Mouse (Mus musculus) stomach, embryonic 14.5 days (tissue): ENCODE data around the gene Bdkrb1. TPM values are rescaled to one million over a fixed set of nuclear protein-coding genes. Genes with fewer than 3 reads are reported as not detected.

Experiments
- ATAC-seq: fragments of 200-750 bp; cut with Nextera tagmentation; 2 replicates; pipeline ENCODE4 v1.8.0; 2017; ENCODE audit warnings: low read depth, moderate TSS enrichment; ENCODE audit not compliant: insufficient number of reproducible peaks, insufficient read depth, low FRiP score
- H3K27ac ChIP-seq: fragments of 300-500 bp; sonication (generic); 2 replicates; pipeline ENCODE4 v1.5.1; 2014; ENCODE audit warnings: mild to moderate bottlenecking, low read length, moderate library complexity, mixed read lengths
- H3K27me3 ChIP-seq: fragments of 300-500 bp; sonication (generic); 2 replicates; pipeline ENCODE4 v1.6.1; 2014; ENCODE audit warnings: low read length, control low read depth, mixed read lengths; ENCODE audit not compliant: control insufficient read depth, insufficient read depth
- H3K36me3 ChIP-seq: fragments of 300-500 bp; sonication (generic); 2 replicates; pipeline ENCODE4 v1.6.1; 2014; ENCODE audit warnings: mild to moderate bottlenecking, control low read depth, low read length, moderate library complexity, mixed read lengths; ENCODE audit not compliant: control insufficient read depth, insufficient read depth
- H3K4me1 ChIP-seq: fragments of 300-500 bp; sonication (generic); 2 replicates; pipeline ENCODE4 v1.6.1; 2014; ENCODE audit warnings: low read length, control low read depth, mixed read lengths; ENCODE audit not compliant: control insufficient read depth, insufficient read depth
- H3K4me2 ChIP-seq: fragments of 300-500 bp; sonication (generic); replicated peaks from 2 replicates; pipeline ENCODE4 v1.6.1; 2014; ENCODE audit warnings: low read depth, low read length, control low read depth
- H3K4me3 ChIP-seq: fragments of 300-500 bp; sonication (generic); 2 replicates; pipeline ENCODE4 v1.5.1; 2014; ENCODE audit warnings: low read depth, low read length, control low read depth
- H3K9ac ChIP-seq: fragments of 300-500 bp; sonication (generic); replicated peaks from 2 replicates; pipeline ENCODE4 v1.6.1; 2014; ENCODE audit warnings: low read depth, mild to moderate bottlenecking, control low read depth, low read length, moderate library complexity, mixed read lengths
- H3K9me3 ChIP-seq: fragments of 300-500 bp; sonication (generic); 2 replicates; pipeline ENCODE4 v1.6.1; 2016; ENCODE audit warnings: low read depth, low read length, control low read depth; ENCODE audit not compliant: control insufficient read depth
- WGBS: fragments of 180-500 bp; shearing (Covaris S2); extraction: QIAGEN DNeasy Blood & Tissue Kit; methylation state at CpG from one replicate; pipeline ENCODE4 v1.1.7; 2014; 5-methylcytosine and 5-hydroxymethylcytosine counted together
- polyA plus RNA-seq: library from polyadenylated mRNA; unstranded; fragments of >200 nt; fragmentation: Nextera tagmentation; extraction: Ambion mirVana; gene quantifications from 2 replicates; pipeline ENCODE4 v1.2.1, GENCODE M21; 2014

Gene Bdkrb1
- polyA plus RNA-seq, 1 experiment from 2014 or later = 0.49 TPM

DNA sequence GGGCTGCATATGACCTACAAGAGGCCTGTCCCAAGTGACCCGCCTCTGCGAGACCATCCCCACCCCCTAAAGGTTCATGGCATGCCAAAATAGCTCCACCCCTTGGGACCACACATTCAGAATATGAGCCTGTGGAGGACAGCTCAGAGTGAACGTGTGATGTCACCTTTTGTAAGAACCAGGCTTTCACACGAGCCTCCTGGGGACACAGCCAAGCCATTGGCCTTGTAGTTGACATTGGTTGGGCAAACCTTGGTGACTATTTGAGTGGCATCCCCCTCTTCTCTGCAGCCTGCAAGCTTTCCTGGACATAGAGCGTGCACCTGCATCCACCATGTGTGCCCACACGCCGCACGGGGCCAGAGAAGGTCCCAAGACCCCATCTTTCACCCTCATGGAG lies 15.4 kb upstream of the Bdkrb1 start:
- no peaks in the 10 kb centered on the region for H3K9me3 ChIP-seq
- H3K36me3 ChIP-seq = no peaks in the 10 kb centered on the region
- peaks cover 8% of the 10 kb centered on the region; the same call in 1 of the 2 replicates for H3K4me1 ChIP-seq
- no peak for ATAC-seq
- no peak overlapping the region for H3K4me2 ChIP-seq
- no peak overlapping the region for H3K27ac ChIP-seq
- H3K27me3 ChIP-seq = no peaks in the 10 kb centered on the region
- no peak overlapping the region for H3K4me3 ChIP-seq
- WGBS = 76% methylated on average over 8 of the region's 8 CpGs
- H3K9ac ChIP-seq = no peak overlapping the region

GRCm38 (mm10) chr12:105590786-105591185 lies 12.1 kb upstream of the Bdkrb1 start:
- 72% methylated on average over 7 of the region's 7 CpGs for WGBS
- ATAC-seq = no peak
- H3K36me3 ChIP-seq = no peaks in the 10 kb centered on the region
- H3K9me3 ChIP-seq = no peaks in the 10 kb centered on the region
- H3K27ac ChIP-seq = no peak overlapping the region
- no peak overlapping the region for H3K4me3 ChIP-seq
- H3K9ac ChIP-seq = no peak overlapping the region
- no peaks in the 10 kb centered on the region for H3K4me1 ChIP-seq
- H3K4me2 ChIP-seq = no peak overlapping the region
- H3K27me3 ChIP-seq = no peaks in the 10 kb centered on the region

DNA sequence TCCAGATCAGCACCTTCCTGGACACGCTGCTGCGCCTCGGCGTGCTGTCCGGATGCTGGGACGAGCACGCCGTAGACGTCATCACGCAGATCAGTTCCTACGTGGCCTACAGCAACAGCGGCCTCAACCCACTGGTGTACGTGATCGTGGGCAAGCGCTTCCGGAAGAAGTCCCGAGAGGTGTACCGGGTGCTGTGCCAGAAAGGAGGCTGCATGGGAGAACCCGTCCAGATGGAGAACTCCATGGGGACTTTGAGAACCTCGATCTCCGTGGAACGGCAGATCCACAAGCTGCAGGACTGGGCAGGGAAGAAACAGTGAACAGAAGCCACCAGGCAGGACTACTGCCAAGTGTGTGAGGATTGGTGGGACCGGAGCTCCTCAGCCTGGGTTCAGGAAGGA lies 10.5 kb upstream of the Bdkrb1 start:
- no peak overlapping the region for H3K4me3 ChIP-seq
- no peaks in the 10 kb centered on the region for H3K4me1 ChIP-seq
- no peak overlapping the region for H3K9ac ChIP-seq
- no peak overlapping the region for H3K27ac ChIP-seq
- no peaks in the 10 kb centered on the region for H3K36me3 ChIP-seq
- no peaks in the 10 kb centered on the region for H3K9me3 ChIP-seq
- no peaks in the 10 kb centered on the region for H3K27me3 ChIP-seq
- 96% methylated on average over 23 of the region's 23 CpGs for WGBS
- H3K4me2 ChIP-seq = no peak overlapping the region
- no peak for ATAC-seq

- H3K9me3 ChIP-seq = no peaks in the 10 kb centered on the region
- no peak overlapping the region for H3K9ac ChIP-seq
- H3K36me3 ChIP-seq = no peaks in the 10 kb centered on the region
- no peak overlapping the region for H3K27ac ChIP-seq
- 58% methylated on average over 4 of the region's 4 CpGs for WGBS
- H3K4me2 ChIP-seq = no peak overlapping the region
- H3K27me3 ChIP-seq = no peaks in the 10 kb centered on the region
- no peaks in the 10 kb centered on the region for H3K4me1 ChIP-seq
- no peak overlapping the region for H3K4me3 ChIP-seq
- no peak for ATAC-seq
Measured at GRCm38 (mm10) chr12:105593471-105593870, 9.4 kb upstream of the Bdkrb1 start.

GRCm38 (mm10) chr12:105597135-105597534 lies 5.8 kb upstream of the Bdkrb1 start:
- Histone ChIP-seq H3K36me3 (no peaks in the 10 kb centered on the region), H3K9me3 (no peaks in the 10 kb centered on the region), H3K27me3 (no peaks in the 10 kb centered on the region), H3K4me3 (no peak overlapping the region), H3K4me1 (no peaks in the 10 kb centered on the region), H3K4me2 (no peak overlapping the region), H3K27ac (no peak overlapping the region), H3K9ac (no peak overlapping the region)
- WGBS = 92% methylated on average over 8 of the region's 8 CpGs
- no peak for ATAC-seq

DNA sequence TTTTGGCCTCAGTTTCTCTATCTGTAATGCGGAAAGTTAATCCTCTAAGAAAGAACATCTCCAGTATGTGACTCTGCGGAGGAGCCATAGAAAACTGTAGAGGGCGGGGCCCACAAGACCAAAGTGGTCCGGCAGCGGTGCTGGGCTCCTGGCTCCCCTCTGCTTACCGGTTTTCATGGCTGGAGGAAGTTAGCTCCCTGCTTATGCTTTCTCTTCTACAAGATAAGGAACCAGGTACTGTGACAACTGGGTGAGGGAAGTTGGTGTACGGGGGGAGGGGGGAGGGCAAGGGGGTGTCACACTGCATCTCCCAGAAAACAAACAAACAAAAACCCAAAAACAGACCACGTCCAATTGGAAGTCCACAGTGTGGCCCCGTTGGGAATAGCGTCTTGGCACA lies 4.4 kb upstream of the Bdkrb1 start:
- no peak overlapping the region for H3K4me3 ChIP-seq
- H3K27ac ChIP-seq = no peak overlapping the region
- H3K9me3 ChIP-seq = no peaks in the 10 kb centered on the region
- H3K27me3 ChIP-seq = no peaks in the 10 kb centered on the region
- H3K36me3 ChIP-seq = no peaks in the 10 kb centered on the region
- ATAC-seq = no peak
- H3K9ac ChIP-seq = no peak overlapping the region
- 73% methylated on average over 10 of the region's 10 CpGs for WGBS
- H3K4me1 ChIP-seq = no peaks in the 10 kb centered on the region
- H3K4me2 ChIP-seq = no peak overlapping the region

GRCm38 (mm10) chr12:105599098-105599497 lies 3.8 kb upstream of the Bdkrb1 start:
- Histone ChIP-seq H3K36me3 (no peaks in the 10 kb centered on the region), H3K4me2 (no peak overlapping the region), H3K27me3 (no peaks in the 10 kb centered on the region), H3K4me1 (0 out of 2 replicates have a peak, but pooled peaks cover 1% of the 10 kb centered on the region), H3K27ac (no peak overlapping the region), H3K9ac (no peak overlapping the region), H3K9me3 (no peaks in the 10 kb centered on the region), H3K4me3 (no peak overlapping the region)
- ATAC-seq = no peak
- WGBS = 51% methylated on average over 5 of the region's 5 CpGs

DNA sequence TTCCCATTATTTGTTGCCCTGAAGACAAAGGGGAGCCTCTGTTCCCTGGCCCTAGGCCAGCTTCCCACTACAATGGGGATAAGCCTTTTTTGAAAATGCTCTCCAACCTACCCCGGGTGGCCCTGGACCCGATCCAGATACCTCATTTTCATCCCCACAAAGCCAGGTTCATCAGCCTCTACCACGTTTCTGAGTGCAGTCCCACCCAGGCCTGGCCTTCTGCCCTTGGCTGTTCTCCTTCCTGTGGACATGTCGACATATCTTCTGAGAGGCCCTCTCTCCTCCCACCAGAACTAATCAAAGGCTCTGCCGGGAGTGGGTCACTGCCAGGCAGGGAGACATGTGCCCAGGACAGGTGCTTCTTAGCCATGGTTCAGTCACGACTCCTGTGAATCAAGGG lies 1.3 kb upstream of the Bdkrb1 start:
- Histone ChIP-seq H3K4me2 (no peak overlapping the region), H3K4me1 (0 out of 2 replicates have a peak, but pooled peaks cover 2% of the 10 kb centered on the region), H3K27me3 (no peaks in the 10 kb centered on the region), H3K9me3 (no peaks in the 10 kb centered on the region), H3K4me3 (no peak overlapping the region), H3K36me3 (no peaks in the 10 kb centered on the region), H3K9ac (no peak overlapping the region), H3K27ac (no peak overlapping the region)
- 67% methylated on average over 6 of the region's 6 CpGs for WGBS
- ATAC-seq = no peak

DNA sequence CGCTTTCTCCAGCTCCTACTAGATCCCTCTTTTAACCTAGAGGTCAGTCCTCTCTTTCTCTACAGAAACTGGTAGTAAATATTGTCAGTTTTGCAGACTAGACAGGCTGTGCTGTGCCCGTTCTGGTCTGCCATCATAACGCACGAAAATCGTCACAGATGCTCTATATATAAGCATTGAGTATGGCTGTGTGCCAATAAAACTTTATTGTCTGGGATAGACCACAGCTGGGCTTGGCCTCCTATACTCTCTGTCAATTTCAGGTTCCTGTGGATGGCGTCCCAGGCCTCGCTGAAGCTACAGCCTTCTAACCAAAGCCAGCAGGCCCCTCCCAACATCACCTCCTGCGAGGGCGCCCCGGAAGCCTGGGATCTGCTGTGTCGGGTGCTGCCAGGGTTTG lies 1.0 kb downstream of the Bdkrb1 start:
- 73% methylated on average over 11 of the region's 11 CpGs for WGBS

More for the DNA sequence above, 1.0 kb downstream of the Bdkrb1 start:
- Histone ChIP-seq H3K27ac (no peak overlapping the region), H3K9me3 (no peaks in the 10 kb centered on the region), H3K27me3 (no peaks in the 10 kb centered on the region), H3K9ac (no peak overlapping the region), H3K4me2 (no peak overlapping the region), H3K4me3 (no peak overlapping the region), H3K4me1 (0 out of 2 replicates have a peak, but pooled peaks cover 2% of the 10 kb centered on the region), H3K36me3 (no peaks in the 10 kb centered on the region)
- no peak for ATAC-seq
